Mouse (Mus musculus): ENCODE results near the gene Klhdc10. TPM values are rescaled to one million over a fixed set of nuclear protein-coding genes. Genes with fewer than 3 reads are reported as not detected.

Gene Klhdc10
- polyA plus RNA-seq, 1 experiment from 2014 or later: 43.7 TPM

DNA sequence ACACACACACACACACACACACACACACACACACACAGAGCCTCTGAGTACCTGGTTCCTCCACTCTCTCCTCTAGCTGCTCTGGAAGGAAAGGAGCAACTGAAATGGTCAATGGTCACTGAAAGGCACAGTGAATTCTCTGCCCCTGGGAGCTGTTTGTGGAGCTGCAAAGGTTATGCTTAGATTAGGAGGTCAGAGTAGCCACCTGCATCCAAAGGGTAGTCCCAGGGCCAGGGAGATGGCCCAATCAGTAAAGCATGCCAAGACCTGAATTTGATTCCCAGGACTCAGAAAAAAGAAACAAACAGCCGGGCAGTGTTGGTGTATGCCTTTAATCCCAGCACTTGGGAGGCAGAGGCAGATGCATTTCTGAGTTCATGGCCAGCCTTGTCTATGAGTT, 66.4 kb downstream of the Klhdc10 start:
- Histone ChIP-seq H3K4me3 (ENCODE audit: low read depth, low read length) (no peak overlapping the region), H3K27me3 (replicated peaks; ENCODE audit: control insufficient read depth, insufficient read depth, low read length) (no peaks in the 10 kb centered on the region), H3K27ac (replicated peaks; ENCODE audit: low read depth, low read length) (no peak overlapping the region), H3K9ac (ENCODE audit: low read depth, low read length) (no peak overlapping the region), H3K4me2 (ENCODE audit: low read depth, low read length) (no peak overlapping the region), H3K9me3 (ENCODE audit: control insufficient read depth, low read length) (0 out of 2 replicates have a peak, but pooled peaks cover 5% of the 10 kb centered on the region), H3K4me1 (ENCODE audit: control insufficient read depth, insufficient read depth, low read length) (no peaks in the 10 kb centered on the region), H3K36me3 (ENCODE audit: control insufficient read depth, insufficient read depth, low read length) (no peaks in the 10 kb centered on the region)
- WGBS: 68% methylated on average over 1 of the region's 1 CpGs
- no peak for DNase-seq (ENCODE audit: low spot score)
- no peak for ATAC-seq (ENCODE audit: low read depth)

DNA sequence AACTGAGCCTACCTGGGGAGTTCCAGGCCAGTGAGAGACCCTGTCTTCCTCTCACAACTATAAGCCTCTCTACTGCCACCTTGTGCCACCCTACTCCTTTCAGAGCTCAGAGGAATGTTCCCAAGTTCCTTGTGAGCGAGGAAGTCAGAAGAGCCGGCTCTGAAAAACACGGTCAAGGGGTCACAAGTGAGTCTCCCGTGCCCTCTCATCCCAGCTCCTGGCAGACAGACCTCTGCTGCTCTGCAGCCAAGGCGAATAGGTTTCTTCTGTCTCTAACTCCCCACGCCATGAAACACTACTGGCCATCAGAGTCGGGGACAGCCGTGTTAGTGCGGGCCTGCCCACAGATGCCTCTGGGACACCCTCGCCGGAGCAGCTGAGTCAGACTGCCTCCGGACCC, 67.0 kb downstream of the Klhdc10 start:
- Histone ChIP-seq H3K36me3 (ENCODE audit: control insufficient read depth, insufficient read depth, low read length) (no peaks in the 10 kb centered on the region), H3K4me1 (ENCODE audit: control insufficient read depth, insufficient read depth, low read length) (no peaks in the 10 kb centered on the region), H3K9ac (ENCODE audit: low read depth, low read length) (0 out of 2 replicates have a peak overlapping the region, but pooled peaks have one; percentile 16), H3K4me3 (ENCODE audit: low read depth, low read length) (no peak overlapping the region), H3K9me3 (ENCODE audit: control insufficient read depth, low read length) (0 out of 2 replicates have a peak, but pooled peaks cover 5% of the 10 kb centered on the region), H3K4me2 (ENCODE audit: low read depth, low read length) (no peak overlapping the region), H3K27ac (replicated peaks; ENCODE audit: low read depth, low read length) (no peak overlapping the region), H3K27me3 (replicated peaks; ENCODE audit: control insufficient read depth, insufficient read depth, low read length) (no peaks in the 10 kb centered on the region)
- peak; percentile 73 for DNase-seq (ENCODE audit: low spot score)
- WGBS: 61% methylated on average over 12 of the region's 12 CpGs
- ATAC-seq (ENCODE audit: low read depth): 0 out of 2 replicates have a peak, but pooled peaks have one; percentile 31

DNA sequence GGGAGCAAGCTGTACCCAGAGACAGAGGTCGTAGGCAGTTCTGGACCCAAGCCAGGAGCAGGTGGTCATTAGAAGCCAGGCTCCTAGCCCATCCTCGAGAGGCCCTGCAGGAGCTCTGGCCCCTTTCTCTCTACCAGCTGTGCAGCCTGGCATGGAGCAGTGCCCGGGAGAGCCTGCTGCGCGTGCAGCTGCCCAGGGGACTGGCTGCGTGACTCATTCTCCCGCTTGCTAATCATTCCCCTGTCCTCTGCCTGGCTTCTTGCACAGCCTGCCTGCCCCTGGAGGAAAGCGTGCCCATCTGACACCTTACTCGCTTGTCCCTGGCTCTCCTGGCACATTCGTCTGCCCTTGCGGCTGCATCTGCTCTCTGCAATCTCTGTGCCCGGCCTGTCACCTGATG, 67.7 kb downstream of the Klhdc10 start:
- DNase-seq (ENCODE audit: low spot score) (peak; percentile 48), ATAC-seq (ENCODE audit: low read depth) (peak; percentile 24; the same call in 1 of the 2 replicates)
- H3K36me3 ChIP-seq (ENCODE audit: control insufficient read depth, insufficient read depth, low read length): no peaks in the 10 kb centered on the region
- H3K4me3 ChIP-seq (ENCODE audit: low read depth, low read length): no peak overlapping the region
- no peaks in the 10 kb centered on the region for H3K4me1 ChIP-seq (ENCODE audit: control insufficient read depth, insufficient read depth, low read length)
- H3K27ac ChIP-seq (replicated peaks; ENCODE audit: low read depth, low read length): no peak overlapping the region
- 0 out of 2 replicates have a peak, but pooled peaks cover 5% of the 10 kb centered on the region for H3K9me3 ChIP-seq (ENCODE audit: control insufficient read depth, low read length)
- WGBS: 90% methylated on average over 11 of the region's 12 CpGs
- no peaks in the 10 kb centered on the region for H3K27me3 ChIP-seq (replicated peaks; ENCODE audit: control insufficient read depth, insufficient read depth, low read length)
- H3K9ac ChIP-seq (ENCODE audit: low read depth, low read length): 0 out of 2 replicates have a peak overlapping the region, but pooled peaks have one; percentile 16
- H3K4me2 ChIP-seq (ENCODE audit: low read depth, low read length): no peak overlapping the region

DNA sequence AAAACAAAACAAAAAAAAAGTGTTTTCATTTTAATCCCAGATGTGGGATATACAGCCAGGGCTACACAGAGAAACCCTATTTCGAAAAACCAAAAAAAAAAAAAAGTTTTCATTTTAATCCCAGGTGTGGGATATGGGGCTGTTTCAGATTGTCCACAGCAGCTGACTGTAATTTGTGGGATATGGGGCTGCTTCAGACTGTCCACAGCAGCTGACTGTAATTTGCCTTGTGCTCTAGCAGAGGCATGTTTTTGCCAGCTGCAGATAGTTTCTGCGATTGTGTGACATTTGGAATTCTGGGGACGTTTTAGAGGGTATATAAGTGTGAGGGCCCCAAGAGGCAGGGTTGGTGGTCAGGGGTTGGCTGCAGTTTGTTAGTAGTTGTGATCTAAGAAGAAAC, 70.0 kb downstream of the Klhdc10 start:
- Histone ChIP-seq H3K9me3 (ENCODE audit: control insufficient read depth, low read length) (0 out of 2 replicates have a peak, but pooled peaks cover 5% of the 10 kb centered on the region), H3K27me3 (replicated peaks; ENCODE audit: control insufficient read depth, insufficient read depth, low read length) (no peaks in the 10 kb centered on the region), H3K9ac (ENCODE audit: low read depth, low read length) (no peak overlapping the region), H3K27ac (replicated peaks; ENCODE audit: low read depth, low read length) (no peak overlapping the region), H3K4me1 (ENCODE audit: control insufficient read depth, insufficient read depth, low read length) (no peaks in the 10 kb centered on the region; the same call in 1 of the 2 replicates), H3K4me2 (ENCODE audit: low read depth, low read length) (no peak overlapping the region), H3K4me3 (ENCODE audit: low read depth, low read length) (no peak overlapping the region), H3K36me3 (ENCODE audit: control insufficient read depth, insufficient read depth, low read length) (no peaks in the 10 kb centered on the region)
- ATAC-seq (ENCODE audit: low read depth) (no peak), DNase-seq (ENCODE audit: low spot score) (peak; percentile 61)
- 42% methylated on average over 3 of the region's 3 CpGs for WGBS

DNA sequence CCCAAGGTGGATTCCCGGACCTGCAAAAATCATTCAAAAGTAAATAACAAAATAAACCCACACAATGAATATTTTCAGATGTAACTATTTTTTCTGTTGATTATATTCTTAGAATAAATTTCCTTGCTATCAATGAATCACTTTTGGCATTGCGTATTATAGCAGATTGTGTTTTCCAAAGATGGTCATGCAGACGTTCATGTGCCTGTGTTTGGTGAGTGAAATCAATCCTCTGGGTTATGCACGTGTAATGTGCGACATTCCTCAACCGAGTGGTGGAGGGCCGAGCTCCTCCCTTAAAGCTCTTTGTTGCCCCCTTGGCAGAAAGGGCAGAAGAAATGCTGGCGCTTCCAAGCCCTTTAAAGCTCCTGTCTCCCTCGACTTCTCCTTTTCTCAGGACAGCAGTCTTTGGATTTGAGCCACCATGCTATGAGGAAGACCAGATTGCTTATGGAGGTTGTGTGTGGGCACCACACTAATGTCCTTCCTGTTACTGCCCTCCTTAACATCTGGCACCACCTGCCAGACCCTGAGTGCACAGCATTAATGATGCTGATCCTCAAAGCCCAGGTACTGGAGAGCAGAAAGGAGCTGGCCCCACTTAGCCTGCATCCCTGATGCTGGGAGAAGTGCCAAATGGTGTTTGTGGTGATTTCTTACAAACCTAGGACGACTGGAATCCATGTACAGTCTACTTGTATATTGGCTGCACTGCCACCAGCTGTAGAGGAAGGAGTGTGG, 74.5 kb downstream of the Klhdc10 start:
- Histone ChIP-seq H3K4me3 (ENCODE audit: low read depth, low read length) (no peak overlapping the region), H3K9ac (ENCODE audit: low read depth, low read length) (no peak overlapping the region), H3K27ac (replicated peaks; ENCODE audit: low read depth, low read length) (no peak overlapping the region), H3K36me3 (ENCODE audit: control insufficient read depth, insufficient read depth, low read length) (peaks cover 30% of the 10 kb centered on the region), H3K9me3 (ENCODE audit: control insufficient read depth, low read length) (no peaks in the 10 kb centered on the region), H3K27me3 (replicated peaks; ENCODE audit: control insufficient read depth, insufficient read depth, low read length) (no peaks in the 10 kb centered on the region), H3K4me1 (ENCODE audit: control insufficient read depth, insufficient read depth, low read length) (no peaks in the 10 kb centered on the region; the same call in 1 of the 2 replicates), H3K4me2 (ENCODE audit: low read depth, low read length) (no peak overlapping the region)
- DNase-seq (ENCODE audit: low spot score) (no peak), ATAC-seq (ENCODE audit: low read depth) (no peak)
- 64% methylated on average over 10 of the region's 10 CpGs for WGBS

DNA sequence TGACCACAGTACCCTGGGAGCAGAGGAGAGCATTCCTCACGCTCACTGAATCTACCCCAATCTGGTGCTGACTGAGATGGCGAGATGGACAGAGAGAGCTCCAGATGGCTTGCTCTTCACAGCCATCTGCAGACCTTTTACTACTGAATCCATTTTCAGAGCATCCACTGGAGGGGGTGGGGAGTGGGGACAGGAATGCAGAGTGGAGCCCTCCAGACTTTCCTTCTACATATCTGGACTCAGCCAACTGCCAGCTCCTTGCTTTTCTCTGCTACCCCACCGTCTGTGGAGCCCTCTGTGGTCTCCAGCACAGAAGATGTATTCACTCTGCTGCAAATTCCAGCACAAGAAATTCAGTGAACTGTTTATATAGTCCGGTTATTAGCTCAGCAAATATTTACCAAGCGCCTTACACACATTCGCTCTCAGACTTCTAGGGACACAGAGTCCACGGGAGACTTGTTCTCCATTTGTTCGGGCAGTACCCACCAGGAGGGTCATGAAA, 75.6 kb downstream of the Klhdc10 start:
- Histone ChIP-seq H3K4me2 (ENCODE audit: low read depth, low read length) (no peak overlapping the region), H3K36me3 (ENCODE audit: control insufficient read depth, insufficient read depth, low read length) (peaks cover 40% of the 10 kb centered on the region), H3K4me1 (ENCODE audit: control insufficient read depth, insufficient read depth, low read length) (no peaks in the 10 kb centered on the region; the same call in 1 of the 2 replicates), H3K9me3 (ENCODE audit: control insufficient read depth, low read length) (no peaks in the 10 kb centered on the region), H3K9ac (ENCODE audit: low read depth, low read length) (no peak overlapping the region), H3K27me3 (replicated peaks; ENCODE audit: control insufficient read depth, insufficient read depth, low read length) (no peaks in the 10 kb centered on the region), H3K4me3 (ENCODE audit: low read depth, low read length) (no peak overlapping the region), H3K27ac (replicated peaks; ENCODE audit: low read depth, low read length) (0 out of 2 replicates have a peak overlapping the region, but pooled peaks have one; percentile 25)
- 65% methylated on average over 8 of the region's 8 CpGs for WGBS
- no peak; the same call in 1 of the 2 replicates for ATAC-seq (ENCODE audit: low read depth)
- DNase-seq (ENCODE audit: low spot score): no peak

DNA sequence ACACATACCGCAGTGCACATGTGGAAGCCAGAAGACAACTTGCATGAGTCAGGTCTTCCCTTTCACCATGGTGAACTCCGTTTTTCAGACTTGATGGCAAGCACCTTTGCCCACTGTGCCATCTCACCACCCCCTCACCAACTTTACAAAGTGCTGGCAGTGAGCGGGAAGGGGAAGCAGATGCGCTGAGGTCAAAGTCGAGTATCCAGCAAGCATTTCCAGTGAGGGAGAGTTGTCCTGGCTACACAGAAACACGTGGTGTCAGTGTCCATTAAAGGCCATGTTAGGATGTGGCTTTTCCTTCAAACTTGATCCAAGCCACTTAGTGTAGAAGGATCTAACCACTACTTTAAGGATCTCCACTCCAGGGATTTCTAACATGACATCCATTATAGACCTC, 76.1 kb downstream of the Klhdc10 start:
- Histone ChIP-seq H3K4me3 (ENCODE audit: low read depth, low read length) (no peak overlapping the region), H3K9ac (ENCODE audit: low read depth, low read length) (no peak overlapping the region), H3K27ac (replicated peaks; ENCODE audit: low read depth, low read length) (0 out of 2 replicates have a peak overlapping the region, but pooled peaks have one; percentile 25), H3K4me2 (ENCODE audit: low read depth, low read length) (no peak overlapping the region), H3K4me1 (ENCODE audit: control insufficient read depth, insufficient read depth, low read length) (no peaks in the 10 kb centered on the region; the same call in 1 of the 2 replicates), H3K27me3 (replicated peaks; ENCODE audit: control insufficient read depth, insufficient read depth, low read length) (no peaks in the 10 kb centered on the region), H3K9me3 (ENCODE audit: control insufficient read depth, low read length) (no peaks in the 10 kb centered on the region), H3K36me3 (ENCODE audit: control insufficient read depth, insufficient read depth, low read length) (peaks cover 45% of the 10 kb centered on the region)
- 81% methylated on average over 6 of the region's 6 CpGs for WGBS
- DNase-seq (ENCODE audit: low spot score): no peak
- ATAC-seq (ENCODE audit: low read depth): no peak

DNA sequence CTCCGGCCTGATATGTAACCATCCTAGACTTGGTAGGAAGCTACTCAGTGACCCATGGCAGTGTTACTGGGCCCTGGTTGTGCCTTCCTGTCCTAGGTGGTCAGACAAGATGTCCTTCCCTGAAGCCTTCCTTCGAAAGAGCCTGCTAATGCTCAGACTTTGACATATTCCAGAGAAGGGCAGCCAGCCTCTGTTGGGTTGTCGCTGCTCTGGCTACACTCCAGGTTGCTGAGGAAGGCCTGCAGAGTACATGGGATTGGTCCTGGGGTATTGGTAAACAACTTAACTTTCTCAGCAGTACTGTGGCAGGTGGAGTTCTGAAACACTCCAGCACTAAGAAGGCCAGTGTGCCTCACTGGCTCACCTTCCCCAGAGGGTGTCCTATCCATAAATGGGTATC, 77.8 kb downstream of the Klhdc10 start:
- H3K36me3 ChIP-seq (ENCODE audit: control insufficient read depth, insufficient read depth, low read length): peaks cover 61% of the 10 kb centered on the region
- 92% methylated on average over 3 of the region's 3 CpGs for WGBS
- ATAC-seq (ENCODE audit: low read depth): no peak

More for the DNA sequence above, 77.8 kb downstream of the Klhdc10 start:
- H3K4me2 ChIP-seq (ENCODE audit: low read depth, low read length): no peak overlapping the region
- H3K4me1 ChIP-seq (ENCODE audit: control insufficient read depth, insufficient read depth, low read length): no peaks in the 10 kb centered on the region; the same call in 1 of the 2 replicates
- no peaks in the 10 kb centered on the region for H3K9me3 ChIP-seq (ENCODE audit: control insufficient read depth, low read length)
- no peak overlapping the region for H3K9ac ChIP-seq (ENCODE audit: low read depth, low read length)
- DNase-seq (ENCODE audit: low spot score): no peak
- 0 out of 2 replicates have a peak overlapping the region, but pooled peaks have one; percentile 10 for H3K27ac ChIP-seq (replicated peaks; ENCODE audit: low read depth, low read length)
- H3K27me3 ChIP-seq (replicated peaks; ENCODE audit: control insufficient read depth, insufficient read depth, low read length): no peaks in the 10 kb centered on the region
- H3K4me3 ChIP-seq (ENCODE audit: low read depth, low read length): no peak overlapping the region

Data from embryonic facial prominence, embryonic 14.5 days (tissue).